Mouse (Mus musculus) testis, adult 2 months (tissue): ENCODE results near the gene Ptprh. TPM values are rescaled to one million over a fixed set of nuclear protein-coding genes. Genes with fewer than 3 reads are reported as not detected.

Experiments
- H3K27ac ChIP-seq: fragments of 200-500 bp; 2 replicates; pipeline ENCODE4 v1.5.1; 2012; ENCODE audit warnings: low read depth, low read length; ENCODE audit not compliant: control insufficient read depth, insufficient read depth
- H3K27me3 ChIP-seq: fragments of 200-500 bp; 2 replicates; pipeline ENCODE4 v1.6.1; 2012; ENCODE audit warnings: mild to moderate bottlenecking, low read length, moderate library complexity; ENCODE audit not compliant: control insufficient read depth, insufficient read depth
- H3K36me3 ChIP-seq: fragments of 200-500 bp; 2 replicates; pipeline ENCODE4 v1.6.1; 2012; ENCODE audit warnings: mild to moderate bottlenecking, low read length; ENCODE audit not compliant: control insufficient read depth, insufficient read depth
- H3K4me1 ChIP-seq: fragments of 200-500 bp; 2 replicates; pipeline ENCODE4 v1.6.1; 2012; ENCODE audit warnings: low read length; ENCODE audit not compliant: control insufficient read depth, insufficient read depth
- H3K4me3 ChIP-seq: fragments of 200-500 bp; 2 replicates; pipeline ENCODE4 v1.5.1; 2012; ENCODE audit warnings: low read depth, mild to moderate bottlenecking, low read length, moderate library complexity, mixed read lengths; ENCODE audit not compliant: control insufficient read depth
- CTCF ChIP-seq: fragments of 200-500 bp; IDR thresholded peaks from 2 replicates; pipeline ENCODE4 v1.5.1; 2012; ENCODE audit warnings: low read depth, mild to moderate bottlenecking, inconsistent platforms, low read length, moderate library complexity; ENCODE audit not compliant: control insufficient read depth, insufficient read depth, insufficient replicate concordance
- POLR2A ChIP-seq: fragments of 200-500 bp; IDR thresholded peaks from 2 replicates; pipeline ENCODE4 v1.6.1; 2012; ENCODE audit warnings: low read depth, mild to moderate bottlenecking, inconsistent platforms, low read length, moderate library complexity; ENCODE audit not compliant: control insufficient read depth
- polyA plus RNA-seq: library from polyadenylated mRNA; depleted of rRNA; stranded (reverse); fragments of >200 nt; gene quantifications from 2 replicates; pipeline ENCODE4 v1.2.3, GENCODE M21; 2012; rRNA removed

Gene Ptprh
- polyA plus RNA-seq, 1 experiment = 1.8 TPM

- TF ChIP-seq CTCF (no peak), POLR2A (no peak)
Measured at GRCm38 (mm10) chr7:4499034-4499433, 104.8 kb downstream of the Ptprh start.

More at GRCm38 (mm10) chr7:4499034-4499433, 104.8 kb downstream of the Ptprh start:
- no peak overlapping the region for H3K4me3 ChIP-seq
- H3K36me3 ChIP-seq = no peaks in the 10 kb centered on the region; the same call in none of the 2 replicates
- peaks cover 18% of the 10 kb centered on the region for H3K4me1 ChIP-seq
- peak overlapping the region; percentile 23 for H3K27ac ChIP-seq
- no peaks in the 10 kb centered on the region for H3K27me3 ChIP-seq

Other genes starting within 250 kb of the Ptprh start
- 0.13 and 0.17 TPM in 2 replicates for gene Gp6, start 206.3 kb downstream of the Ptprh start, polyA plus RNA-seq
- gene Rdh13, start 158.4 kb downstream of the Ptprh start, polyA plus RNA-seq = 2.5 and 4.0 TPM in 2 replicates
- 0.10 and 1.3 TPM in 2 replicates for gene Eps8l1, start 143.4 kb downstream of the Ptprh start, polyA plus RNA-seq
- gene Ppp1r12c, start 102.4 kb downstream of the Ptprh start, polyA plus RNA-seq = 48.5 and 51.6 TPM in 2 replicates
- gene Tnnt1, start 87.7 kb downstream of the Ptprh start, polyA plus RNA-seq = 0.62 and 0.77 TPM in 2 replicates
- gene Tnni3, start 79.8 kb downstream of the Ptprh start, polyA plus RNA-seq = 59.3 TPM in 2 replicates
- gene Dnaaf3, start 71.6 kb downstream of the Ptprh start, polyA plus RNA-seq = 132 and 148 TPM in 2 replicates
- 4.5 TPM in 2 replicates for gene Syt5, start 56.5 kb downstream of the Ptprh start, polyA plus RNA-seq
- gene Tmem86b, start 27.4 kb upstream of the Ptprh start, polyA plus RNA-seq = 36.7 and 46.0 TPM in 2 replicates
- 137 and 154 TPM in 2 replicates for gene Ppp6r1, start 55.0 kb upstream of the Ptprh start, polyA plus RNA-seq
- 64.3 and 65.6 TPM in 2 replicates for gene Hspbp1, start 81.0 kb upstream of the Ptprh start, polyA plus RNA-seq
- 53.3 and 60.3 TPM in 2 replicates for gene Brsk1, start 86.6 kb upstream of the Ptprh start, polyA plus RNA-seq
- gene Tmem150b, start 121.2 kb upstream of the Ptprh start, polyA plus RNA-seq = 0.12 and 0.14 TPM in 2 replicates
- gene Kmt5c, start 136.1 kb upstream of the Ptprh start, polyA plus RNA-seq = 35.7 and 37.0 TPM in 2 replicates
- 1,707 and 1,788 TPM in 2 replicates for gene Cox6b2, start 149.1 kb upstream of the Ptprh start, polyA plus RNA-seq
- gene Fam71e2, start 167.3 kb upstream of the Ptprh start, polyA plus RNA-seq = 319 and 358 TPM in 2 replicates
- 15.5 and 17.3 TPM in 2 replicates for gene Il11, start 178.8 kb upstream of the Ptprh start, polyA plus RNA-seq
- 387 and 534 TPM in 2 replicates for gene Tmem190, start 178.9 kb upstream of the Ptprh start, polyA plus RNA-seq
- gene Tmem238, start 185.6 kb upstream of the Ptprh start, polyA plus RNA-seq = 1.1 and 1.6 TPM in 2 replicates
- 176 and 240 TPM in 2 replicates for gene Rpl28, start 188.8 kb upstream of the Ptprh start, polyA plus RNA-seq
- gene Ube2s, start 208.5 kb upstream of the Ptprh start, polyA plus RNA-seq = 1,069 and 1,189 TPM in 2 replicates
- 21.8 and 24.8 TPM in 2 replicates for gene Shisa7, start 240.7 kb upstream of the Ptprh start, polyA plus RNA-seq